Mouse (Mus musculus): Measurements from ENCODE around the gene Cybrd1. TPM values are rescaled to one million over a fixed set of nuclear protein-coding genes. Genes with fewer than 3 reads are reported as not detected.

Gene Cybrd1
- polyA plus RNA-seq, 1 experiment, result 1.1 TPM

GRCm38 (mm10) chr2:71168461-71169021 lies 50.8 kb downstream of the Cybrd1 start:
- DNase-seq (ENCODE audit: low read depth), result no peak

- DNase-seq (ENCODE audit: low read depth), result no peak
Measured at GRCm38 (mm10) chr2:71173031-71173430, 55.3 kb downstream of the Cybrd1 start.

- DNase-seq (ENCODE audit: low read depth), result no peak
Measured at GRCm38 (mm10) chr2:71176329-71177249, 58.9 kb downstream of the Cybrd1 start.

- DNase-seq (ENCODE audit: low read depth), result no peak
Measured at GRCm38 (mm10) chr2:71177250-71177615, 59.5 kb downstream of the Cybrd1 start.

- no peak for DNase-seq (ENCODE audit: low read depth)
Measured at GRCm38 (mm10) chr2:71177760-71178159, 60.0 kb downstream of the Cybrd1 start.

- DNase-seq (ENCODE audit: low read depth), result no peak
Measured at GRCm38 (mm10) chr2:71179716-71180115, 62.0 kb downstream of the Cybrd1 start.

- DNase-seq (ENCODE audit: low read depth), result no peak
Measured at GRCm38 (mm10) chr2:71180566-71181217, 63.0 kb downstream of the Cybrd1 start.

- DNase-seq (ENCODE audit: low read depth), result no peak
Measured at GRCm38 (mm10) chr2:71187950-71188349, 70.2 kb downstream of the Cybrd1 start.

GRCm38 (mm10) chr2:71188861-71189260 lies 71.1 kb downstream of the Cybrd1 start:
- no peak for DNase-seq (ENCODE audit: low read depth)

- no peak for DNase-seq (ENCODE audit: low read depth)
Measured at GRCm38 (mm10) chr2:71191391-71192194, 73.9 kb downstream of the Cybrd1 start.

- DNase-seq (ENCODE audit: low read depth), result no peak
Measured at GRCm38 (mm10) chr2:71192195-71192807, 74.6 kb downstream of the Cybrd1 start.

Other genes with a start within 250 kb of the Cybrd1 start
- 5.0 and 5.6 TPM in 2 replicates for gene Dcaf17, start 62.6 kb upstream of the Cybrd1 start, polyA plus RNA-seq (2012; rRNA removed)
- 5.4 and 8.3 TPM in 2 replicates for gene Mettl8, start 62.3 kb upstream of the Cybrd1 start, polyA plus RNA-seq (2012; rRNA removed)
- 27.5 and 32.5 TPM in 2 replicates for gene Dync1i2, start 93.8 kb downstream of the Cybrd1 start, polyA plus RNA-seq (2012; rRNA removed)
- 26.9 and 28.2 TPM in 2 replicates for gene Slc25a12, start 249.8 kb downstream of the Cybrd1 start, polyA plus RNA-seq (2012; rRNA removed)